Mouse (Mus musculus): ENCODE data around the gene Lce3d. TPM values are rescaled to one million over a fixed set of nuclear protein-coding genes. Genes with fewer than 3 reads are reported as not detected.

Gene Lce3d
- not detected in 2 replicates for polyA plus RNA-seq (2014; fragmentation: Nextera tagmentation; extraction: Ambion mirVana)

- Histone ChIP-seq H3K4me3 (ENCODE audit: low read depth, low read length) (no peak within 1 kb of the TSS), H3K27ac (replicated peaks; ENCODE audit: low read depth, low read length) (no peak within 1 kb of the TSS), H3K4me2 (ENCODE audit: low read depth, low read length) (no peak within 1 kb of the TSS), H3K27me3 (ENCODE audit: control insufficient read depth, insufficient read depth, low read length) (no peaks in the 10 kb centered on the region), H3K36me3 (replicated peaks; ENCODE audit: control insufficient read depth, insufficient read depth, low read depth, low read length) (no peaks in the 10 kb centered on the region), H3K9me3 (replicated peaks; ENCODE audit: control insufficient read depth, low read length) (no peaks in the 10 kb centered on the region), H3K9ac (replicated peaks; ENCODE audit: low read length) (no peak within 1 kb of the TSS), H3K4me1 (ENCODE audit: control insufficient read depth, insufficient read depth, low read length) (no peaks in the 10 kb centered on the region)
- DNase-seq (ENCODE audit: low spot score): no peak
- no peak for ATAC-seq (replicated peaks; ENCODE audit: insufficient number of reproducible peaks, low FRiP score, low TSS enrichment, low read depth)
- 100% methylated on average over 1 of the region's 1 CpGs for WGBS
Observed at GRCm38 (mm10) chr3:92957090-92957489, at the start of gene Lce3d. TSS of gene Lce3d (plus strand) at chr3:92957390.

GRCm38 (mm10) chr3:92907571-92907970 lies 49.6 kb upstream of the Lce3d start:
- Histone ChIP-seq H3K27me3 (ENCODE audit: control insufficient read depth, insufficient read depth, low read length) (no peaks in the 10 kb centered on the region), H3K4me3 (ENCODE audit: low read depth, low read length) (no peak overlapping the region), H3K4me2 (ENCODE audit: low read depth, low read length) (no peak overlapping the region), H3K27ac (replicated peaks; ENCODE audit: low read depth, low read length) (no peak overlapping the region), H3K4me1 (ENCODE audit: control insufficient read depth, insufficient read depth, low read length) (no peaks in the 10 kb centered on the region), H3K36me3 (replicated peaks; ENCODE audit: control insufficient read depth, insufficient read depth, low read depth, low read length) (no peaks in the 10 kb centered on the region), H3K9ac (replicated peaks; ENCODE audit: low read length) (no peak overlapping the region), H3K9me3 (replicated peaks; ENCODE audit: control insufficient read depth, low read length) (no peaks in the 10 kb centered on the region)
- ATAC-seq (replicated peaks; ENCODE audit: insufficient number of reproducible peaks, low FRiP score, low TSS enrichment, low read depth) (0 out of 2 replicates have a peak, but pooled peaks have one; percentile 52), DNase-seq (ENCODE audit: low spot score) (peak; percentile 73)
- WGBS: 23% methylated on average over 4 of the region's 4 CpGs

- Histone ChIP-seq H3K4me3 (ENCODE audit: low read depth, low read length) (no peak overlapping the region), H3K9ac (replicated peaks; ENCODE audit: low read length) (no peak overlapping the region), H3K4me2 (ENCODE audit: low read depth, low read length) (no peak overlapping the region), H3K4me1 (ENCODE audit: control insufficient read depth, insufficient read depth, low read length) (no peaks in the 10 kb centered on the region), H3K27me3 (ENCODE audit: control insufficient read depth, insufficient read depth, low read length) (no peaks in the 10 kb centered on the region), H3K36me3 (replicated peaks; ENCODE audit: control insufficient read depth, insufficient read depth, low read depth, low read length) (no peaks in the 10 kb centered on the region), H3K27ac (replicated peaks; ENCODE audit: low read depth, low read length) (no peak overlapping the region), H3K9me3 (replicated peaks; ENCODE audit: control insufficient read depth, low read length) (no peaks in the 10 kb centered on the region)
- ATAC-seq (replicated peaks; ENCODE audit: insufficient number of reproducible peaks, low FRiP score, low TSS enrichment, low read depth) (no peak), DNase-seq (ENCODE audit: low spot score) (peak; percentile 54)
- 55% methylated on average over 4 of the region's 4 CpGs for WGBS
Observed at GRCm38 (mm10) chr3:92920364-92920763, 36.8 kb upstream of the Lce3d start.

- Histone ChIP-seq H3K9me3 (replicated peaks; ENCODE audit: control insufficient read depth, low read length) (no peaks in the 10 kb centered on the region), H3K27me3 (ENCODE audit: control insufficient read depth, insufficient read depth, low read length) (no peaks in the 10 kb centered on the region), H3K4me1 (ENCODE audit: control insufficient read depth, insufficient read depth, low read length) (no peaks in the 10 kb centered on the region), H3K4me2 (ENCODE audit: low read depth, low read length) (no peak within 1 kb of the TSS), H3K9ac (replicated peaks; ENCODE audit: low read length) (no peak within 1 kb of the TSS), H3K36me3 (replicated peaks; ENCODE audit: control insufficient read depth, insufficient read depth, low read depth, low read length) (no peaks in the 10 kb centered on the region), H3K4me3 (ENCODE audit: low read depth, low read length) (no peak within 1 kb of the TSS), H3K27ac (replicated peaks; ENCODE audit: low read depth, low read length) (no peak within 1 kb of the TSS)
- ATAC-seq (replicated peaks; ENCODE audit: insufficient number of reproducible peaks, low FRiP score, low TSS enrichment, low read depth): no peak
- WGBS: 73% methylated on average over 2 of the region's 2 CpGs
- DNase-seq (ENCODE audit: low spot score): no peak
Observed at GRCm38 (mm10) chr3:92926130-92926529, 31.1 kb upstream of the Lce3d start, which contains the start of gene Lce3a. TSS of gene Lce3a (minus strand) at chr3:92926230.

GRCm38 (mm10) chr3:92932679-92933078 lies 24.5 kb upstream of the Lce3d start, which contains the start of gene Lce3b:
TSS of gene Lce3b (plus strand) at chr3:92932979.
- 58% methylated on average over 2 of the region's 2 CpGs for WGBS
- no peak for ATAC-seq (replicated peaks; ENCODE audit: insufficient number of reproducible peaks, low FRiP score, low TSS enrichment, low read depth)
- no peak within 1 kb of the TSS for H3K9ac ChIP-seq (replicated peaks; ENCODE audit: low read length)

GRCm38 (mm10) chr3:92944186-92944585 lies 13.0 kb upstream of the Lce3d start, which contains the start of gene Lce3c:
TSS of gene Lce3c (plus strand) at chr3:92944486.
- no peak within 1 kb of the TSS for H3K4me3 ChIP-seq (ENCODE audit: low read depth, low read length)
- no peaks in the 10 kb centered on the region for H3K9me3 ChIP-seq (replicated peaks; ENCODE audit: control insufficient read depth, low read length)
- no peak for DNase-seq (ENCODE audit: low spot score)
- no peak within 1 kb of the TSS for H3K27ac ChIP-seq (replicated peaks; ENCODE audit: low read depth, low read length)
- no peak for ATAC-seq (replicated peaks; ENCODE audit: insufficient number of reproducible peaks, low FRiP score, low TSS enrichment, low read depth)
- no peaks in the 10 kb centered on the region for H3K36me3 ChIP-seq (replicated peaks; ENCODE audit: control insufficient read depth, insufficient read depth, low read depth, low read length)
- H3K4me1 ChIP-seq (ENCODE audit: control insufficient read depth, insufficient read depth, low read length): no peaks in the 10 kb centered on the region
- WGBS: 79% methylated on average over 1 of the region's 1 CpGs
- H3K27me3 ChIP-seq (ENCODE audit: control insufficient read depth, insufficient read depth, low read length): no peaks in the 10 kb centered on the region
- H3K4me2 ChIP-seq (ENCODE audit: low read depth, low read length): no peak within 1 kb of the TSS
- no peak within 1 kb of the TSS for H3K9ac ChIP-seq (replicated peaks; ENCODE audit: low read length)

More at GRCm38 (mm10) chr3:92932679-92933078, 24.5 kb upstream of the Lce3d start, which contains the start of gene Lce3b:
- Histone ChIP-seq H3K4me2 (ENCODE audit: low read depth, low read length) (no peak within 1 kb of the TSS), H3K27ac (replicated peaks; ENCODE audit: low read depth, low read length) (no peak within 1 kb of the TSS), H3K4me3 (ENCODE audit: low read depth, low read length) (no peak within 1 kb of the TSS), H3K36me3 (replicated peaks; ENCODE audit: control insufficient read depth, insufficient read depth, low read depth, low read length) (no peaks in the 10 kb centered on the region), H3K4me1 (ENCODE audit: control insufficient read depth, insufficient read depth, low read length) (no peaks in the 10 kb centered on the region), H3K9me3 (replicated peaks; ENCODE audit: control insufficient read depth, low read length) (no peaks in the 10 kb centered on the region), H3K27me3 (ENCODE audit: control insufficient read depth, insufficient read depth, low read length) (no peaks in the 10 kb centered on the region)
- DNase-seq (ENCODE audit: low spot score): no peak

GRCm38 (mm10) chr3:92966761-92967160 lies 9.6 kb downstream of the Lce3d start, which contains the start of gene Lce3e:
TSS of gene Lce3e (plus strand) at chr3:92967061.
- Histone ChIP-seq H3K4me1 (ENCODE audit: control insufficient read depth, insufficient read depth, low read length) (no peaks in the 10 kb centered on the region), H3K4me2 (ENCODE audit: low read depth, low read length) (no peak within 1 kb of the TSS), H3K27ac (replicated peaks; ENCODE audit: low read depth, low read length) (no peak within 1 kb of the TSS), H3K36me3 (replicated peaks; ENCODE audit: control insufficient read depth, insufficient read depth, low read depth, low read length) (no peaks in the 10 kb centered on the region), H3K4me3 (ENCODE audit: low read depth, low read length) (no peak within 1 kb of the TSS), H3K9me3 (replicated peaks; ENCODE audit: control insufficient read depth, low read length) (no peaks in the 10 kb centered on the region), H3K27me3 (ENCODE audit: control insufficient read depth, insufficient read depth, low read length) (no peaks in the 10 kb centered on the region), H3K9ac (replicated peaks; ENCODE audit: low read length) (no peak within 1 kb of the TSS)
- 85% methylated on average over 2 of the region's 2 CpGs for WGBS
- DNase-seq (ENCODE audit: low spot score) (no peak), ATAC-seq (replicated peaks; ENCODE audit: insufficient number of reproducible peaks, low FRiP score, low TSS enrichment, low read depth) (no peak)

- H3K4me1 ChIP-seq (ENCODE audit: control insufficient read depth, insufficient read depth, low read length): no peaks in the 10 kb centered on the region
- no peak overlapping the region for H3K4me2 ChIP-seq (ENCODE audit: low read depth, low read length)
- H3K9me3 ChIP-seq (replicated peaks; ENCODE audit: control insufficient read depth, low read length): no peaks in the 10 kb centered on the region
- H3K4me3 ChIP-seq (ENCODE audit: low read depth, low read length): no peak overlapping the region
- H3K36me3 ChIP-seq (replicated peaks; ENCODE audit: control insufficient read depth, insufficient read depth, low read depth, low read length): no peaks in the 10 kb centered on the region
- H3K27ac ChIP-seq (replicated peaks; ENCODE audit: low read depth, low read length): no peak overlapping the region
- no peaks in the 10 kb centered on the region for H3K27me3 ChIP-seq (ENCODE audit: control insufficient read depth, insufficient read depth, low read length)
- no peak for DNase-seq (ENCODE audit: low spot score)
- H3K9ac ChIP-seq (replicated peaks; ENCODE audit: low read length): no peak overlapping the region
- ATAC-seq (replicated peaks; ENCODE audit: insufficient number of reproducible peaks, low FRiP score, low TSS enrichment, low read depth): no peak
- 73% methylated on average over 2 of the region's 2 CpGs for WGBS
Observed at GRCm38 (mm10) chr3:92978484-92978883, 21.3 kb downstream of the Lce3d start.
